Mouse (Mus musculus) bone marrow macrophage, adult 2 months (primary cell): ENCODE measurements around the gene Capzb.

Source experiments
- CTCF ChIP-seq: IDR thresholded peaks from 2 replicates; pipeline ENCODE4 v1.5.1; 2012; ENCODE audit warnings: low read depth, mild to moderate bottlenecking, low read length, moderate library complexity
- POLR2A ChIP-seq: IDR thresholded peaks from 2 replicates; pipeline ENCODE4 v1.6.1; 2012; ENCODE audit warnings: mild to moderate bottlenecking, low read depth, low read length, borderline replicate concordance

DNA sequence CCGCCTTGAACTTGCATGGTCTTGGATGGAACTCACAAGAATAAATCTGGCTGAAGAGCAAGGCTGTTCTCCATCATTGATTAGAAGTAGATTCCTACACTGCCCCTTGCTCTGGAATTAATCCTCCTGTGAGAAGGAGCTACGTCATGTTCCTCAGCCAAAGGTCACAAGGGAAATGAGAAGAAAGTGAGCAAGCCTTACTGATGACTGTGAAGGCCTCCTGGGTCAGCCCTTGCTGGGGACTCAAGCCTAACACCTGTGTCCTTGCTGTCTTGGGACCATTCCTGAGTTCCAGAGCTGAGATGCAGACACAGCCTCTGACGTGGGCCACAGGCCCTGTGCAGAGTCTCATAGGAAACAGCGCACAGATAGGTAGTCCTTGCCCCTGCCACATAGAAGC lies 33.2 kb downstream of the Capzb start:
- no peak for TF ChIP-seq CTCF
- TF ChIP-seq POLR2A = no peak
